Mouse (Mus musculus): ENCODE measurements around the gene Zbtb1. TPM values are rescaled to one million over a fixed set of nuclear protein-coding genes. Genes with fewer than 3 reads are reported as not detected.

The Zbtb1 gene
- polyA plus RNA-seq, 1 experiment from 2014 or later = 8.0 TPM

GRCm38 (mm10) chr12:76397281-76397680, 27.2 kb downstream of the Zbtb1 start:
- Histone ChIP-seq H3K27ac (no peak overlapping the region), H3K9me3 (no peaks in the 10 kb centered on the region), H3K36me3 (replicated peaks) (no peaks in the 10 kb centered on the region), H3K4me3 (no peak overlapping the region), H3K27me3 (ENCODE audit: poor library complexity, severe bottlenecking) (peaks cover 9% of the 10 kb centered on the region), H3K4me1 (no peaks in the 10 kb centered on the region)
- WGBS = 84% methylated on average over 5 of the region's 5 CpGs
- no peak for DNase-seq (ENCODE audit: extremely low spot score, low spot score)

GRCm38 (mm10) chr12:76401674-76402073, 31.6 kb downstream of the Zbtb1 start:
- 59% methylated on average over 3 of the region's 3 CpGs for WGBS
- no peaks in the 10 kb centered on the region for H3K9me3 ChIP-seq
- no peak overlapping the region for H3K27ac ChIP-seq
- H3K4me3 ChIP-seq = no peak overlapping the region
- DNase-seq (ENCODE audit: extremely low spot score, low spot score) = no peak
- peaks cover 44% of the 10 kb centered on the region for H3K27me3 ChIP-seq (ENCODE audit: poor library complexity, severe bottlenecking)
- H3K36me3 ChIP-seq (replicated peaks) = no peaks in the 10 kb centered on the region
- peaks cover 29% of the 10 kb centered on the region for H3K4me1 ChIP-seq

- H3K27ac ChIP-seq = peak overlapping the region; percentile 91
- H3K36me3 ChIP-seq (replicated peaks) = no peaks in the 10 kb centered on the region
- peak; percentile 32 for DNase-seq (ENCODE audit: extremely low spot score, low spot score)
- under 1% methylated on average over 54 of the region's 54 CpGs for WGBS
- no peaks in the 10 kb centered on the region for H3K9me3 ChIP-seq
- peak overlapping the region; percentile 74 for H3K4me3 ChIP-seq
- peaks cover 60% of the 10 kb centered on the region for H3K27me3 ChIP-seq (ENCODE audit: poor library complexity, severe bottlenecking)
- H3K4me1 ChIP-seq = peaks cover 29% of the 10 kb centered on the region
Observed at GRCm38 (mm10) chr12:76402991-76403885, 33.2 kb downstream of the Zbtb1 start.

- peaks cover 29% of the 10 kb centered on the region for H3K4me1 ChIP-seq
- WGBS = under 1% methylated on average over 54 of the region's 54 CpGs
- H3K4me3 ChIP-seq = peak within 1 kb of the TSS; percentile 74
- peak within 1 kb of the TSS; percentile 91 for H3K27ac ChIP-seq
- no peaks in the 10 kb centered on the region for H3K9me3 ChIP-seq
- DNase-seq (ENCODE audit: extremely low spot score, low spot score) = peak; percentile 98
- no peaks in the 10 kb centered on the region for H3K36me3 ChIP-seq (replicated peaks)
- H3K27me3 ChIP-seq (ENCODE audit: poor library complexity, severe bottlenecking) = peaks cover 67% of the 10 kb centered on the region
Observed at GRCm38 (mm10) chr12:76403886-76404537, 33.9 kb downstream of the Zbtb1 start, which contains the start of gene Hspa2. TSS of gene Hspa2 (plus strand) at chr12:76404176.

DNA sequence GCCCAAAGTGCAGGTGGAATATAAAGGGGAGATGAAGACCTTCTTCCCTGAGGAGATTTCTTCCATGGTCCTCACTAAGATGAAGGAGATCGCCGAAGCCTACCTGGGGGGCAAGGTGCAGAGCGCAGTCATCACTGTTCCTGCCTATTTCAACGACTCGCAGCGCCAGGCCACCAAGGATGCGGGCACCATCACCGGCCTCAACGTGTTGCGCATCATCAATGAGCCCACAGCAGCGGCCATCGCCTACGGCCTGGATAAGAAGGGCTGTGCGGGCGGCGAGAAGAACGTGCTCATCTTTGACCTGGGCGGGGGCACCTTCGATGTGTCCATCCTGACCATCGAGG, 34.7 kb downstream of the Zbtb1 start:
- Histone ChIP-seq H3K27me3 (ENCODE audit: poor library complexity, severe bottlenecking) (peaks cover 67% of the 10 kb centered on the region), H3K27ac (peak overlapping the region; percentile 21; the same call in 1 of the 2 replicates), H3K9me3 (no peaks in the 10 kb centered on the region), H3K36me3 (replicated peaks) (no peaks in the 10 kb centered on the region), H3K4me1 (peaks cover 29% of the 10 kb centered on the region), H3K4me3 (peak overlapping the region; percentile 74)
- 11% methylated on average over 20 of the region's 20 CpGs for WGBS
- DNase-seq (ENCODE audit: extremely low spot score, low spot score) = peak; percentile 27

DNA sequence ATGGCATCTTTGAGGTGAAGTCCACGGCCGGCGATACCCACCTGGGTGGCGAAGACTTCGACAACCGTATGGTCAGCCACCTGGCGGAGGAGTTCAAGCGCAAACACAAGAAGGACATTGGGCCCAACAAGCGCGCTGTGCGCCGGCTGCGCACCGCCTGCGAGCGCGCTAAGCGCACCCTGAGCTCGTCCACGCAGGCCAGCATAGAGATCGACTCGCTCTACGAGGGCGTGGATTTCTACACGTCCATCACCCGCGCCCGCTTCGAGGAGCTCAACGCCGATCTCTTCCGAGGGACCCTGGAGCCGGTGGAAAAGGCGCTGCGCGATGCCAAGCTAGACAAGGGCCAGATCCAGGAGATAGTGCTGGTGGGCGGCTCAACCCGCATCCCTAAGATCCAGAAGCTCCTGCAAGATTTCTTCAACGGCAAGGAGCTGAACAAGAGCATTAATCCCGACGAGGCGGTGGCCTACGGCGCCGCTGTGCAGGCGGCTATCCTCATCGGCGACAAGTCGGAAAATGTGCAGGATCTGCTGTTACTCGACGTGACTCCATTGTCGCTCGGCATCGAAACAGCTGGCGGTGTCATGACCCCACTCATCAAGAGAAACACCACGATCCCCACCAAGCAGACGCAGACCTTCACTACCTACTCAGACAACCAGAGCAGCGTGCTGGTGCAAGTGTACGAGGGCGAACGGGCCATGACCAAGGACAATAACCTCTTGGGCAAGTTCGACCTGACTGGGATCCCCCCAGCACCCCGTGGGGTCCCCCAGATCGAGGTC, 35.3 kb downstream of the Zbtb1 start:
- 4% methylated on average over 64 of the region's 64 CpGs for WGBS
- no peaks in the 10 kb centered on the region for H3K9me3 ChIP-seq
- no peaks in the 10 kb centered on the region for H3K36me3 ChIP-seq (replicated peaks)
- H3K27me3 ChIP-seq (ENCODE audit: poor library complexity, severe bottlenecking) = peaks cover 67% of the 10 kb centered on the region
- peak; percentile 46 for DNase-seq (ENCODE audit: extremely low spot score, low spot score)
- H3K4me1 ChIP-seq = peaks cover 29% of the 10 kb centered on the region
- peak overlapping the region; percentile 21; the same call in 1 of the 2 replicates for H3K27ac ChIP-seq
- H3K4me3 ChIP-seq = peak overlapping the region; percentile 74

DNA sequence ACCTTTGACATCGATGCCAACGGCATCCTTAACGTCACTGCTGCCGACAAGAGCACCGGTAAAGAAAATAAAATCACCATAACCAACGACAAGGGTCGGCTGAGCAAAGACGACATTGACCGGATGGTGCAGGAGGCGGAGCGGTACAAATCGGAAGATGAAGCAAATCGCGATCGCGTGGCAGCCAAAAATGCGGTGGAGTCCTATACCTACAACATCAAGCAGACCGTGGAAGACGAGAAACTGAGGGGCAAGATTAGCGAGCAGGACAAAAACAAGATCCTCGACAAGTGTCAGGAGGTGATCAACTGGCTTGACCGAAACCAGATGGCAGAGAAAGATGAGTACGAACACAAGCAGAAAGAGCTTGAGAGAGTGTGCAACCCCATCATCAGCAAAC, 35.9 kb downstream of the Zbtb1 start:
- WGBS = 3% methylated on average over 23 of the region's 23 CpGs
- H3K9me3 ChIP-seq = no peaks in the 10 kb centered on the region

DNA sequence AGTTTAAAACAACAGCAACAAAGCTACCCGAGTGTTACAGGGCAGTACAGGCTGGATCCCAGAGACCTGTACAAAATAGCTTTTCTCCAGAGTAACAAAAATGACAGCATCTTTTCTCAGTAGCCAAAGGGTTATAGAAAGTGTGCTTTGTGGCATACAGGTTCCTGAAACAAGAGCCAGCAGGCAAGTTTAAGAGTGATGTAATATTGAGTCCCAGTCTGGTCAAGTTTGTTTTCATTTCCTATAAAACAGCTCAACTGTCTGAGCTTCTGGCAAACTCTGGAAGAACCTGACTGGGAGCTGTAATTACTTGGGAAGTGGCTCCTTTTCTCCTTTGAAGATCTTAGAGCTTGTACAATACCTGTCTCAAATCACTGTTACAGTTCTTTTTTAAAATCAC, 37.1 kb downstream of the Zbtb1 start:
- H3K27ac ChIP-seq = no peak overlapping the region
- H3K27me3 ChIP-seq (ENCODE audit: poor library complexity, severe bottlenecking) = peaks cover 59% of the 10 kb centered on the region
- H3K4me3 ChIP-seq = no peak overlapping the region
- no peaks in the 10 kb centered on the region for H3K9me3 ChIP-seq
- DNase-seq (ENCODE audit: extremely low spot score, low spot score) = no peak
- 47% methylated on average over 1 of the region's 1 CpGs for WGBS
- no peaks in the 10 kb centered on the region for H3K36me3 ChIP-seq (replicated peaks)
- peaks cover 29% of the 10 kb centered on the region for H3K4me1 ChIP-seq

More for the DNA sequence above, 35.9 kb downstream of the Zbtb1 start:
- peak overlapping the region; percentile 74 for H3K4me3 ChIP-seq
- H3K27ac ChIP-seq = no peak overlapping the region
- DNase-seq (ENCODE audit: extremely low spot score, low spot score) = peak; percentile 37
- H3K4me1 ChIP-seq = peaks cover 29% of the 10 kb centered on the region
- H3K36me3 ChIP-seq (replicated peaks) = no peaks in the 10 kb centered on the region
- H3K27me3 ChIP-seq (ENCODE audit: poor library complexity, severe bottlenecking) = peaks cover 67% of the 10 kb centered on the region

DNA sequence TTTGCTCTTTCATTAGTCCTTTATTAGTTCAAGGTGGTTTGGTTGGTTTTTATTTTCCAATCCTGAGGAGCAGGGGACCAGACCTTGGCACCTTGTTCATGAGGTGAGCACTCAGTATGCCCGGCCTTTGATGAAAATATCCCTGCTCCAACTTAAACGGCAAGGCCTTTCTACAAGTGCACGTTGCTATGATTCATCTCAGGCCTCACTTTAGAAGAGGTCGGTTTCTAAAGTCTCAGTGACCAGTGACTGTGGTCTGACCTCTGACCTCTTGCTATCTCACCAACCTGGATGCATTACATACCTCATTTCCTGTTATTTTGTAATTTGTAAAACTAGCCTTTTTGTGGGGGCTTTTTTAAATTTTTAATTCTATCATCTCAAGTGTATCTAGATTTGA, 39.1 kb downstream of the Zbtb1 start:
- peaks cover 21% of the 10 kb centered on the region for H3K4me1 ChIP-seq
- no peaks in the 10 kb centered on the region for H3K9me3 ChIP-seq
- no peak overlapping the region for H3K4me3 ChIP-seq
- H3K36me3 ChIP-seq (replicated peaks) = no peaks in the 10 kb centered on the region
- 57% methylated on average over 4 of the region's 4 CpGs for WGBS
- DNase-seq (ENCODE audit: extremely low spot score, low spot score) = no peak
- peaks cover 48% of the 10 kb centered on the region for H3K27me3 ChIP-seq (ENCODE audit: poor library complexity, severe bottlenecking)
- no peak overlapping the region for H3K27ac ChIP-seq

DNA sequence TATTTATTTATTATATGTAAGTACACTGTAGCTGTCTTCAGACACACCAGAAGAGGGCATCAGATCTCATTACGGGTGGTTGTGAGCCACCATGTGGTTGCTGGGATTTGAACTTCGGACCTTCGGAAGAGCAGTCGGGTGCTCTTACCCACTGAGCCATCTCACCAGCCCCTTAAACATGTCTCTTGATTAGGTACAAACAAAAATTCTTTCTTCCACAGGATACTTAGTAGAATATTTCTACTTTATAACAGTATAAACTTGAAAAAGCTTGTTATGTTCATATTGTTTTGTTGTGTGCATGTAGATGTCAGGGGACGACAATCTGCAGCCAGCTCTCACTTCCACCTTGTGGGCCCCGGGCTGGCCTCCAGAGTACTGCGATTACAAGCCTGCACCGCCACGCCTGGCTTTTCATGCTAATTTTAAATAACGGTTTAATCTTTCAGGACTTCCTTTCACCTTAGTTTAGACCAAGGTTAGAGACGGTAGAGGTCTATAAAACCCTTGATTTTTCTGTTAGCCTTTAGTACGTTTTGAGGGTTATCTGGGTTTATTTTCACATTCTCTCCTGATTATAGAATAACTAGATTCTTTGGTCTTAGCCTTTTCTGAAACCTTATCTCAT, 45.4 kb downstream of the Zbtb1 start:
- H3K9me3 ChIP-seq = peaks cover 7% of the 10 kb centered on the region; the same call in 1 of the 2 replicates
- no peak overlapping the region for H3K27ac ChIP-seq
- H3K4me1 ChIP-seq = peaks cover 8% of the 10 kb centered on the region
- H3K36me3 ChIP-seq (replicated peaks) = no peaks in the 10 kb centered on the region
- no peak overlapping the region for H3K4me3 ChIP-seq
- peaks cover 36% of the 10 kb centered on the region for H3K27me3 ChIP-seq (ENCODE audit: poor library complexity, severe bottlenecking)
- DNase-seq (ENCODE audit: extremely low spot score, low spot score) = no peak
- WGBS = 88% methylated on average over 12 of the region's 12 CpGs

DNA sequence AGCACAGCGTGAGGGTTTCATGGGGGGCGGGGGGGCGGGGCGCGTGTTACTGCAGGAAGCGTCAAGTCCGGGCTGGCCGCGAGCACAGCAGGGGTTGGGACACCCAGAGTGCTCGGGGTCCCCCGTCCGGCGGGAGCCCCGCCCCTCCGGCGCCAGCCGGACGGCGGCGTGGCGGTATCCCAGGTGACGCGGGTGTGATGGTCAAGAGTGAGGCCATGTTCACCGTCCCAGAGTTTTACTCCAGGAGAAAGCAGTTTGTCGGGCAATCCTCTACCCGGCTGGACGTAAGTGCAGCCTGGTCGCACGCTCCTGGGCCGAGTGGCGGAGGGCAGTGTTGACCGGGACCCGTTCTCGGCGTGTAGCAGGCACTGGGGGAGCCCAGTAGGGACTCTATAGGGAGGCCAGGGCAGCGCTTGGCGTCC, 47.4 kb downstream of the Zbtb1 start, which contains the start of gene Ppp1r36:
Gene Ppp1r36 (plus strand): TSS at position 106 of the 422 bp plus-strand sequence.
- Histone ChIP-seq H3K27ac (peak within 1 kb of the TSS; percentile 56), H3K27me3 (ENCODE audit: poor library complexity, severe bottlenecking) (peaks cover 36% of the 10 kb centered on the region)
- WGBS = under 1% methylated on average over 37 of the region's 37 CpGs

DNA sequence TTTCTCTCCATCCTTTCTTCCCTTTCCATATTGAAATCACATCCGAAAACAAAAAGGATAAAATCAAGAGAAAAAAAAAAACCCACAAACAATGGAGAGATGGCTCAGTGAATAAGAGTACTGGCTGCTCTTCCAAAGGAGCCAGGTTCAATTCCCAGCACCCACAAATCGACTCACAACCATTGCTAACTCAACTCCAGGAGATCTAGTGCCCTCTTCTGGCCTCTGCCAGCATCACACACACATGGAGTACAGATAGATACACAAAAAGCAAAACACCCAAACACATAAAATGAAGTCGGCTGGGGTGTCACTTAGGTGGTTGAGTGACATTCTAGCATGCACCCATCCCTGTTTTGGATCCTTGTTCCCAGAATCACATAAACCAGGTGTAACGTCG, 48.3 kb downstream of the Zbtb1 start:
- H3K4me3 ChIP-seq = no peak overlapping the region
- peaks cover 36% of the 10 kb centered on the region for H3K27me3 ChIP-seq (ENCODE audit: poor library complexity, severe bottlenecking)

More for the DNA sequence above, 47.4 kb downstream of the Zbtb1 start, which contains the start of gene Ppp1r36:
- Histone ChIP-seq H3K4me3 (peak within 1 kb of the TSS; percentile 57), H3K36me3 (replicated peaks) (no peaks in the 10 kb centered on the region), H3K9me3 (peaks cover 7% of the 10 kb centered on the region; the same call in 1 of the 2 replicates), H3K4me1 (peaks cover 8% of the 10 kb centered on the region)
- peak; percentile 48 for DNase-seq (ENCODE audit: extremely low spot score, low spot score)

More for the DNA sequence above, 48.3 kb downstream of the Zbtb1 start:
- WGBS = 91% methylated on average over 5 of the region's 5 CpGs
- Histone ChIP-seq H3K9me3 (peaks cover 7% of the 10 kb centered on the region; the same call in 1 of the 2 replicates), H3K4me1 (peaks cover 8% of the 10 kb centered on the region), H3K27ac (no peak overlapping the region), H3K36me3 (replicated peaks) (no peaks in the 10 kb centered on the region)
- no peak for DNase-seq (ENCODE audit: extremely low spot score, low spot score)

All from forebrain, embryonic 10.5 days (tissue).